Mouse (Mus musculus): ENCODE results near the gene Ear6.

Ear6 gene

GRCm38 (mm10) chr14:51893094-51893794, 39.7 kb downstream of the Ear6 start:
- no peak for DNase-seq (ENCODE audit: extremely low spot score, low read depth, low spot score)

- no peak for DNase-seq (ENCODE audit: extremely low spot score, low read depth, low spot score)
Observed at GRCm38 (mm10) chr14:51893809-51894208, 40.3 kb downstream of the Ear6 start.

- DNase-seq (ENCODE audit: extremely low spot score, low read depth, low spot score), result no peak
Observed at GRCm38 (mm10) chr14:51895071-51895470, 41.6 kb downstream of the Ear6 start.

GRCm38 (mm10) chr14:51896019-51896418, 42.5 kb downstream of the Ear6 start:
- DNase-seq (ENCODE audit: extremely low spot score, low read depth, low spot score), result no peak

- no peak for DNase-seq (ENCODE audit: extremely low spot score, low read depth, low spot score)
Observed at GRCm38 (mm10) chr14:51896539-51897170, 43.2 kb downstream of the Ear6 start.

- DNase-seq (ENCODE audit: extremely low spot score, low read depth, low spot score), result no peak
Observed at GRCm38 (mm10) chr14:51899351-51899750, 45.9 kb downstream of the Ear6 start.

GRCm38 (mm10) chr14:51902806-51903710, 49.6 kb downstream of the Ear6 start:
- DNase-seq (ENCODE audit: extremely low spot score, low read depth, low spot score), result no peak

GRCm38 (mm10) chr14:51903782-51904181, 50.3 kb downstream of the Ear6 start:
- no peak for DNase-seq (ENCODE audit: extremely low spot score, low read depth, low spot score)
